13 mouse cellular contexts compared by ENCODE assay signal in genomic region chr3:9110741-9111140, GRCm38 (mm10).
DNase-seq lines count a peak whose midpoint lies in the region; ATAC-seq and TF ChIP-seq lines count a peak whose summit lies in the region.
"Had no signal": no experiment of that assay in that cellular context is flagged by ENCODE, and none has a peak within 500 bp of the region (broad histone marks: within the 10 kb centered on the region; RNA-seq: fewer than 3 reads in every experiment).

No protein-coding gene starts in this region.

- TF ChIP-seq CTCF in E14TG2a.4 (conservative IDR thresholded peaks at IDR 0.05; ENCODE audit: low read length), result no peak
- no peak for TF ChIP-seq CTCF in intestine, postnatal 0 days (IDR thresholded peaks at IDR 0.05; ENCODE audit: low read depth)

- H3K27me3 ChIP-seq in E14TG2a.4 (ENCODE audit: insufficient read depth, low read length), result peaks cover 15% of the 10 kb centered on the region
- peaks cover 11% of the 10 kb centered on the region; the same call in 1 of the 2 replicates for H3K27me3 ChIP-seq in intestine, postnatal 0 days (replicated peaks; ENCODE audit: control insufficient read depth, insufficient read depth, low read length)
- H3K27me3 ChIP-seq: embryonic facial prominence, embryonic 15.5 days had no signal

- 0 out of 2 replicates have a peak overlapping the region, but pooled peaks have one; percentile 3 for H3K4me2 ChIP-seq in intestine, postnatal 0 days (replicated peaks; ENCODE audit: low read depth)
- H3K4me2 ChIP-seq: embryonic facial prominence, embryonic 15.5 days had no signal

- 12% methylated on average over 11 of the region's 11 CpGs for WGBS in intestine, postnatal 0 days

- peak overlapping the region; percentile 24; the same call in 1 of the 2 replicates for H3K4me3 ChIP-seq in E14TG2a.4 (replicated peaks; ENCODE audit: low read length)
- H3K4me3 ChIP-seq in intestine, postnatal 0 days (ENCODE audit: low read depth, low read length), result no peak overlapping the region
- H3K4me3 ChIP-seq: embryonic facial prominence, embryonic 15.5 days had no signal

- no peaks in the 10 kb centered on the region; the same call in 1 of the 2 replicates for H3K9me3 ChIP-seq in E14TG2a.4 (ENCODE audit: low read length)
- H3K9me3 ChIP-seq in intestine, postnatal 0 days (ENCODE audit: control insufficient read depth), result no peaks in the 10 kb centered on the region
- H3K9me3 ChIP-seq: embryonic facial prominence, embryonic 15.5 days had no signal

- no peak overlapping the region for H3K27ac ChIP-seq in intestine, postnatal 0 days (ENCODE audit: low read depth, low read length)
- H3K27ac ChIP-seq: embryonic facial prominence, embryonic 15.5 days; liver, embryonic 14.5 days had no signal

- peaks cover 68% of the 10 kb centered on the region for H3K4me1 ChIP-seq in E14TG2a.4 (replicated peaks; ENCODE audit: low read depth, low read length)
- H3K4me1 ChIP-seq in intestine, postnatal 0 days (replicated peaks; ENCODE audit: control insufficient read depth, insufficient read depth, low read length), result peaks cover 1% of the 10 kb centered on the region; the same call in 1 of the 2 replicates

- peak; percentile 38 for DNase-seq in embryo, embryonic 10 days (ENCODE audit: low spot score)
- DNase-seq in kidney, postnatal 14 days, result peak; percentile 83
- no peak for DNase-seq in retina, postnatal 1 day
- DNase-seq in lung, postnatal 4 days, result no peak
- no peak for DNase-seq in layer of hippocampus, postnatal 10 days (ENCODE audit: low spot score in 2 of 2)
- DNase-seq in urinary bladder, adult 18-20 months (ENCODE audit: low spot score in 2 of 2), result no peak
- DNase-seq: cerebellum, adult 9-11 months; lung, postnatal 36 days had no signal

- peak; percentile 35; the same call in 1 of the 2 replicates for ATAC-seq in intestine, postnatal 0 days
- ATAC-seq: forebrain, embryonic 16.5 days had no signal

- no peaks in the 10 kb centered on the region for H3K36me3 ChIP-seq in E14TG2a.4 (ENCODE audit: insufficient read depth, low read length)
- no peaks in the 10 kb centered on the region for H3K36me3 ChIP-seq in intestine, postnatal 0 days (ENCODE audit: control insufficient read depth, insufficient read depth)
- H3K36me3 ChIP-seq: embryonic facial prominence, embryonic 15.5 days had no signal

- H3K9ac ChIP-seq in intestine, postnatal 0 days (ENCODE audit: low read depth, low read length), result no peak overlapping the region
- H3K9ac ChIP-seq: embryonic facial prominence, embryonic 15.5 days; liver, embryonic 14.5 days had no signal

Comparison
In these comparisons a context has a peak if more than half of its experiments do, and no peak if none do; other contexts are left out.
1. DNase-seq: peak in embryo, embryonic 10 days (single experiment) and kidney, postnatal 14 days (single experiment); none in retina, postnatal 1 day (single experiment), lung, postnatal 4 days (0 of 2), layer of hippocampus, postnatal 10 days (0 of 2) and urinary bladder, adult 18-20 months (0 of 2).